Mouse (Mus musculus): ENCODE results near the gene Ilkap.

The Ilkap gene

DNA sequence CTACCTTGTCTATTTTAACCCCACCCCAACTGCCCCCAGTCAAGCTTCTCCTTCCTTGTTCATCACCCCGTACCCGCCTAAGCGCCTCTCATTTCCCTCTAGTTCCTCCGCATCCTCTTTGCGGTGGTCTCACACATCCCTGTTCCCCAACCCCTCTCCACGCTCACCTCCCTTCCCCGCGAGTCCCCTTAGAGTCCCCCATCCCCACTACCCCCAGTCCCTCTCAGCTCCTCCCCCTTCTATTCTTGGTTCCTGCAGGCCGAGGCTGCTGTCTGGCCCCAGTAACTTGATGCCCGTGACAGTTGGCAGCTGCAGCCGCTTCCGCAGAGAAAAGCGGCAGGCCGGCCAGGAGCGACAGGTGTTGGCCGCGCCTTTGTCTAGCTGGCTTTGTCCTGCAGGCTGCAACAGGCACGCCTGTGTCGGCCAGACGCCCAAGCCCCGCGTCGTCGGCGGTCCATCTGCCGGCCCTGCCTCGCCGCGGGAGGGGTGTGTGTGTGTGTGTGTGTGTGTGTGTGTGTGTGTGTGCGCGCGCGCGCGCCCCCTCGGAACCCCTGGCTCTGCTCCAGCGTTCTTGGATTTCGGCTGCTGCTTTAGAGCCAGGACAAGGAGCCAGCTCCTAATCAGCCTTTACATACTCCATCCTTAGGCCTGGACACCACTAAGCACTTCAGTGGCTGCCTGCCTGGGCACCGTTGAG is 15.4 kb upstream of the Ilkap start, which contains the start of gene Hes6:
Gene Hes6 (minus strand): TSS at position 141 of the 697 bp plus-strand sequence.
- no peak for DNase-seq (ENCODE audit: low read depth, low spot score)

DNA sequence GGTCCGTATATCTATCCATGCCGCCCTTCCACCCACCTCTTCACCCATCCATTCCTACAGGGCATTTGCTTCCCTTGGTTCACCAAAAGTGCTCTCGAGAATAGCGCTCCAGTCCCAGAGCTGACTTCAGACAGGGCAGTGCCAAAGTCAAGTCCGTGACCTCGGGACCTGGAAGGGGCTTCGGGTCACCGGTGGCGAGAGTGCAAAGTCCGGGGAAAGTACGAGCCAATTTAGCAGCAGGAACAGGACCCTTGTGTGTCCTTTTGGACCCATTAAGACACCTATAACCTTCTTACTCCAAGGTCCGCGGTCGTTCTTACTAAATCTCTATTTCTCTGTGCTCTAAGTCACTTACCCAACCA is 14.9 kb upstream of the Ilkap start:
- no peak for DNase-seq (ENCODE audit: low read depth, low spot score)

DNA sequence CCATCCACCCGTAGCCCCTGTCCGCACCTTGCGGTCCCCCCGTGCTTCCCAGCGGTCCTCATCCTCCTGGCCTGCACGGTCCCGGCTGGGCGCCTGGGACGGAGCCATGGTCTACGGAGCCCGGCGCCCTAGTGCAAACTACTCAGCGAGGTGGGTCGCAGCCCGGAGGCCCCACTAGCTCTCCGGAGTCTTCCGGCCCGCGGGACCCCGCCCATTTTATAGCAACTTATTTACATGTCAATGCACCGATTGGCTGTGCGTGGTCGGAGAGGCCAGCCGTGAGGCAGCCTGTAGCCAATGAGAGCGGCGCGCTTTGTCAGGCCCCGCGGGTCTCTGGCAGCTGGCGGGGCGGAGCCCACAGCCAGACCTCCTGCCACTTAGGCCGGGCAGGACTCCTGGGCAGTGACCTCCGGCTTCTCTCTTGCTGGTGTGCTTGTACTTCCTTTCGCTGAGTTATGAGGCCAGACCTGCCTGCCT is 14.5 kb upstream of the Ilkap start:
- peak; percentile 95 for DNase-seq (ENCODE audit: low read depth, low spot score)

DNA sequence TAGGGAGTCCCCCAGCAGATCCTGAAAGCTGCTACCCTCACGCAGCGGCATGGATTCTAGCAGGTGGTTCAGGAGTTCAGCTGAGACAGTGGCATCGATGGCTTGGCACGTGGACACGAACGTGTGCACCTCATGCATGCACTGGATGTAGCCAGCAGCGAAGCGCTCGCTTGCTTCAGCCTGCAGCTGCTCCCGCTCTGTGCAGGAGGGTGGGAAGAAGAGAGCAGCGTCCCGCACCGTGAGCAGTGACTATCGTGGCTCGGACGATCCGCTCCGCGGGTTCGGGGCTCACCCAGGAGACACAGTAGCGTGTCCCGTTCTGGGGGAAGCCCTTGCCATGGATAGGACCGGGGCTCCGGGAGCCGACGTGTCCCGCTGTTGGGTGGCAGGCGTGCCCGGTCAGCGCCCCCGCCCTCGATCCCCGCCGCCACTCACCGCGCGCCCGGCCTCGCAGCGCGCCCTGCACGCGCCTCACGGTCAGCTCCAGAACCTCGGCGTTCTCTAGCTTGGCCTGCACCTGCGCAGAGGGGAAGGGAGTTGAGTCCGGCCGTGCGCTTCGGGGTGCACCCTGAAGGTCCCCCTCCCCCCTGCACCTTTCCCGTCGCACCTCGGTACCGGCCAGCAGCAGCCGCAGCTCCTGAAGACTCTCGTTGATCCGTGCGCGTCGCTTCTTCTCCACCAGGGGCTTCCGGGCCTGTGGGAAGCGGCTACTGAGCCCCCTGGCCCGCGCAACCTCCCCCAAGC is 13.8 kb upstream of the Ilkap start:
- no peak for DNase-seq (ENCODE audit: low read depth, low spot score)

DNA sequence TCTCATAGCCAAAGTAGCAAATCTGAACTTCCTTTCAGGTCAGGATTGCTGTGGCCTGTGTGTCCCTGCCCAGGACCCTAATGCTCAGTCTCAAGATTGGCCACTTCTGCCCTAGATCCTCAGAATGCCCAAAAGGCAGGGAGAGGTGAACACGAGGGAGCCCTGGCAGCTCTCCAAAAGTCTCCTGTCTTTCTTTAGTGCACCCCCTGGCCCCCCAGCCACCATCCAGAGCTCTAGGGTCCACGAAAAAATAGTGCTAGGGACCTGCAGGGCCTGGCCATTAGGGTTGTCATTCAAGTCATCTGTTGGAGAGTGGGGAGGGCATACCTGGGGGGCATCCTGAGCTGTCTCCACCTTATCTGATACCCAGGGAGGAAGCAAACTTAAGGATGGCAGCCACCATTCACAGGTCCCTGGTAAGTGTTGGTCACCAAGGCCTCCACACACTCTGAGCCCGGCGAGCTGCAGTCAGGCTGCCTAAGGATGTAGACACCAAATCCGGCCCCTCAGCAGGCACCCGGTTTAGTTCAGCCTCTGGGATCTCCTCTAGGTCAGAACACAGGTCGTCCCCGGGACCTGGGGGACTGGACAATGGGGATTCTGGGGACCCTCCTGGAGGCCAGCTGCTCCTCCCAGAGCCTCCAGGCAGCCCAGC is 13.1 kb upstream of the Ilkap start:
- no peak for DNase-seq (ENCODE audit: low read depth, low spot score)

DNA sequence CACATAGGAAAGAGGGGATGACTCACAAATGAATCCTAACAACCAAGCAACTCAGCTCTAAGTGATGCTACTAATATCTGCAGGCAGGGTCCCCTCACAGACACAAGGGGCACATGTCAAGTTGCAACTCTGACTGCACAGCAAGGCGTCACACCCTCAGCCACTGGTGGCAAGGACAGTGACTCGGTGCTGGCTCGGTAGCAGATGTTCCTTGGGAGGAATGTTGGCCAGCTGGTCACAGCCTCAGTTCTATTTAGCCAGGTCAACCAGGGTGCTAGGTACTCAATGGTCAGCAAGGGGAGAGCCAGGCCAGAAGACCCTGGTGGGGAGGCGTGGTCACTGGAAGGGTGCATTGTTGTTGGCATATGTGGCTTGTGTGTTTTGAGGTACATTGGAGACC is 9.2 kb upstream of the Ilkap start:
- DNase-seq (ENCODE audit: low read depth, low spot score) = no peak

DNA sequence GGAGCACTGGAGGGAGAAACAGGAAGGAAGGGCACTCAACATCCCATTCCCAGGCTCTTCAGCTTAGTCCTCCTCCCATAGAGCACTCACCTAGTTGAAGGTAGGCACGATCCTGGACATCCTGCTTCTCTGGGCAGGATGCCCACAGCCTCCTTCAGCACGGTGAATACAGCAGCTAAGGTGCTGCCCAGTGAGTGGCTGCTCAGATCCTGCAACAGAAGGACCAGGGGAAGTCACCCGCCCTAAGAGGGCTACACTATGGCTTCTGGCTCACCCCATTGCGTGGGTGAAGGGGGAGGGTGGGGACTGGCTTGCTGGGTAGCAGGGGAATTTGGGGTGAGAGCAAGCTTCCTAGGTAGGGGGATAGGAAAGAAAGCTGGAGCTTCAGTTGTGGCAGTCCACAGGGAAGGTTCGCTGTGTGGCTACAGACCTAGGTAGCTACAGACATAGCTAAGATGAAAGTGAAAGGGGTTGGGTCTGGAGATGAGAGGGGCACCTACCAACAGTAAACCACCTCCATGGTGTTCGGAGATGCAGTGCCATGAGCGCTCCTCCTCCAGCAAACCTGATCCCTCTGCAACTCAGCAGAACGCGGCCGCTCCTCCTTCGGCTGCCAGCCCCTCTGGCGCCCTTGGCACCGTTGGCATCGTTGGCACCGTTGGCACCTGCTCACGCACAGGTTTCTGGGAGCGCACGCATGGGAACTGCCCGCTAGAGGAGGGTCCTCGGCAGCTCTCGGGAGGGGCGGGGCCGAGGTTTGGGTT is 7.0 kb upstream of the Ilkap start:
- no peak for DNase-seq (ENCODE audit: low read depth, low spot score)

DNA sequence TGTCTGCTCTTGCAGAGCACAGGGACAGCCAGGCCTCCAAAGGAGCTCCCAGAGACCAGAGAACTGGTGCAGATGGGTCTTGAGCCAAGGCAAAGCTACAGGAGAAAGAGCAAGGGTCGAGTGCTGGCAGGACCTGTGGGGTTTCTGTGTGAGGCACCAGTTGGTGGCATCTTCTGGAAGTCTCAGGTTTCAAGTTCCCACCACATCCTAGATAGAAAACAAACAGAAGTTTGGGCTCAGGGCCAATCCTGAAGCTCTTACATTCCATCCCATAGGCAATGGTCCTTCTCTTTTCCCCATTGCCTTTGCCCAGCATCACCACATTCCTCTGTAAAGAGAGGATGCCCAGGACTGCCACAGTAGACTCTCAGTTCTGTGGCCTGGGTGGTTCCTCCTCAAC is 6.4 kb upstream of the Ilkap start:
- peak; percentile 69 for DNase-seq (ENCODE audit: low read depth, low spot score)

DNA sequence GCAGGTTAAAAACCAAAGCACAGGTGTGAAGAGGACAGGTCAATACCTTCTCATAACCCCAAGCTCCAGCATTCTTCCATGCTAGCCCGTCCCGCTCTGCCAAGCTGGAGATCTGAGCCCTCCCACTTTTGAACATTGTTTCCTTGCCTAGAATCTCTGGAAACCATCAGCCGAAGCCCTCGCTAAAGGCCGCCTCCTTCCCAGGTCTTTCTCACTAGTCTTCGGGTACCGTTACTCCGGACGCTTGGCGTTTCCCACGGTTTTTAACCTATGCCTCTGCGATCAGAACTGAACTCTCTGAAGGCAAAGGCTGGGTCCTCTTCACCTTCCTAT is 722 bp downstream of the Ilkap start:
- peak; percentile 40 for DNase-seq (ENCODE audit: low read depth, low spot score)

DNA sequence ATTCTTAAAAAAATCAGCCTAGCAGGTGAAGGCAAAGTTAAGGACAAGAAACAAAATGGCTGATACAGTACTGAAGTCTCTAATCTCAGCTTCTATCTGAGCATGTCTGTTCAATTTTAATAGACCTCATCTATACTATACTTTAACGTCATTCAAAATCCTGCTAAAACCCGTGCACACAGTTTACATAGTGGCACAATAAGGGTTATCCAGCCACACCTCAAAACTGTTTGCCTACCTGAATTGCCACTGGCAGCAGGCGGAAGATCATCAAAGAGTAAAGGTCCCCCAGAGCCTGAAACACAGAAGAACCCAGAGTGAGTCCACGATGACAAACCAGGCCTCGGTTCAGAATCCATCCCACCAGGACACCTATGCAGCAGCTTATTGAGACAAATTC is 8.2 kb downstream of the Ilkap start:
- no peak for DNase-seq (ENCODE audit: low read depth, low spot score)

DNA sequence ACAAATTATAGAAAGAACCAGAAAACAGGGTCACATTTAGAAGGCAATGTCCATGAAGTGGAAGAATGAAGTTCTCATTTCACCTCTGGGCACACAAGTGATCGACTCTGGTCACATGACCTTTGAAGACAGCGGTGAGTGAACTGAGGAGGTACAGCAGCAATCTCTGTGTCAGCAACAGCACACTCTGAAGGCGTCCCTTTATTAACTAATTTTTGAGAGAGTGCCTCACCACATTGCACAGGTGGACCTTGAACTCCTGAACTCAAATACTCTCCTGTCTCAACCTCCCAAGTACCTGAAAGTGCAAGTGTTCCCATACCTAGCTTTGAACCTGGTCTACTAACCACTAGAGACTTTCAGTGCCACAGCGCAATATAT is 17.5 kb downstream of the Ilkap start:
- DNase-seq (ENCODE audit: low read depth, low spot score) = no peak

DNA sequence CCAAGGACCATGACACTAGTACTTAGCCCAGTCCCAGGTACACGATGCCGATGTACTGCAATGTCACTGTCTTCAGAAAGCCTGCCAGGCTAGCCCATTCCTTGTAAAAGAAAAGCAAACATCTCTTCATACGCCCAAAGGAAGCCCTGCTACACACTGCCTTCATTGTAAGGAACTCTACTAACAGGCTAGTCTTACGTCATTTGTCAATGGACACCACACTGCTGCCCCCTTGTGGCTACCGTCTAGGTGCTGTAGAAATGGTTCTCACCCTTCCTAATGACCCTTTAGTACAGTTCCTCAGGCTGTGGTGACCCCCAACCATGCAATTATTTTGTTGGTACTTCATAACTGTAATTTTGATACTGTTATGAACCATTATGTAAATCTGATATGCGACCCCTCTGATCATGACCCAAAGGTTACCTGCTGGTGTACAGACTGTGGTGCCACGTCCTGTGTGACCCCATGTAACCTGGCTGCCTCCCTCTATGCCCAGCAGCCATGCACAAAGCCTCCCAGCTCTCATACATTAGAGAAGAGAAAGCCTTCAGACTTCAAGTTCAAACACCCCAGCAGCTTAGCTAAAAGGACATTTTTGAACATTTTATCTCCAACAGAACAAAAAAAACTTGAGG is 18.0 kb downstream of the Ilkap start:
- peak; percentile 93 for DNase-seq (ENCODE audit: low read depth, low spot score)

DNA sequence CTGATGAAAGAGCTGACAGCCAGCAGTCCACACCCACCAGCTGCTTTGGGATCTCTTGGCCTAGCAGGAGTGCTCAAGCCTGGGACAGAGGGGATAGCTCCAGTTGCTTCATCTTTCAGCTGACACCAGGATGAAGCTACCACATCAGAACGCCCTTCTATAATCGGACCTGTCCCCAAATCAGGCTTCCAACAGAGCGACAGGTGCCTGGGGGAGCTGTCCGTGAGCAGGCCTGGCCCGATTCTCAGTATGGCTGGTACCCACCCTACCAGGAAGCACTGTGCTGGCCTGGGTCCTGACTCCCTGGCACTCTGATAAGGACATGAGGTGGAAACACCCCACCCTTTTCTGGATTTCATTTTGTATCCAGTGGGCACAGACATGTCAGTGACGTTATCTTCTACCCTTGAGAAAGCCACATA is 25.2 kb downstream of the Ilkap start:
- no peak for DNase-seq (ENCODE audit: low read depth, low spot score)

DNA sequence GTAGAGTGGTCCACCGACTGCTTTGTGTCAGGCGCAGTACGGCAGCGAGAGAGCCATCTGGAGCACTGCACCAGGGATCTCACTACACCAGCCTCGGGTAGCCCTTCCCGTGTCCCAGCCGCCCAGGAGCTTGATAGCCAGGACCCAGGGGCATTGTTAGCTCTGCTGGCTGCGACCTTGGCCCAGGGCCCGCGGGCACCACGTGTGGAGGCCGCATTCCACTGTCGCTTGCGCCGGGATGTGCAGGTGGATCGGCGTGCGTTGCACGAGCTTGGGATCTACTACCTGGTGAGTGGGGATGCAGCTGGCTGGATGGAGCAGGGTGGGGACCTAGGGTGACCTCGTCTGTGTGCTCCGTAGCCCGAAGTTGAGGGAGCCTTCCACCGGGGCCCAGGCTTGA is 28.6 kb downstream of the Ilkap start:
- no peak for DNase-seq (ENCODE audit: low read depth, low spot score)

DNA sequence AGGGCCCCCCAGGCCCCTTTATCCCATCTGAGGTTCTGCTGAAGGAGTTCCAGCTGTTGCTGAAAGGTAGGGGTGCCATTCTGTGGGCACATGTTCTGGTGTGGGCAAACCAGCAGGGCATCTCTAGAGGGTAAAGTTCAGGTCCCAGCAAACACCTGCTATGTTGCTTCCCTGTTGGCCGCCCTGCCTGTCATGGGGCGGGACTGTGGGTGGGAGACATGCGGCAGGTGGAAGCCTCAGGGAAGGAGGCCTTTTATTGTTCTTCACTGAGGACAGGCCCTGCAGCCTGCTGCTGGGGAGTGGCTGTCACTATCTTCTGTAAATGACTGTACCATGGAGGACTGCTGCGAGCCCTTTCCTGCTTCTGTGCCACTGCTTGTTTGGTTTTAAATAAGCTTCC is 29.2 kb downstream of the Ilkap start:
- no peak for DNase-seq (ENCODE audit: low read depth, low spot score)

DNA sequence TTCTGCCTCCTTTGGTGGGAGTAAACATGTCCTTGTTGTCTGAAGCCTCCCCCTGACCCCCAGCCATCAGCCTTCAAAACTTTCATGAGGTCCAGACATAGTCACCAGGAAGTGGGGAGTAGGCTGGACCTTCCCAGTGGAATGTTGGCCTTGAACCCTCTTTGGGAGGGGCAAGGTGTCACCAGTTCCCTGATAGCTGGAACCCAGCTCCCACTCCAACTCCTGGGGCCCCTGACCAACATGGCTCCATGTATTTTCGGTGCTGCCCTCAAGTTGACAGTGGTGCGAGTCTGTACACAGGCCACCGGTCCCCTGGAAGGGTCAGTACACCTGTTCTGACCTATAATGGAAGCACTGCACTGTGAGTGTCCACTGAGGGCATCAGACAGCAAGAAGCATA is 31.3 kb downstream of the Ilkap start:
- no peak for DNase-seq (ENCODE audit: low read depth, low spot score)

DNA sequence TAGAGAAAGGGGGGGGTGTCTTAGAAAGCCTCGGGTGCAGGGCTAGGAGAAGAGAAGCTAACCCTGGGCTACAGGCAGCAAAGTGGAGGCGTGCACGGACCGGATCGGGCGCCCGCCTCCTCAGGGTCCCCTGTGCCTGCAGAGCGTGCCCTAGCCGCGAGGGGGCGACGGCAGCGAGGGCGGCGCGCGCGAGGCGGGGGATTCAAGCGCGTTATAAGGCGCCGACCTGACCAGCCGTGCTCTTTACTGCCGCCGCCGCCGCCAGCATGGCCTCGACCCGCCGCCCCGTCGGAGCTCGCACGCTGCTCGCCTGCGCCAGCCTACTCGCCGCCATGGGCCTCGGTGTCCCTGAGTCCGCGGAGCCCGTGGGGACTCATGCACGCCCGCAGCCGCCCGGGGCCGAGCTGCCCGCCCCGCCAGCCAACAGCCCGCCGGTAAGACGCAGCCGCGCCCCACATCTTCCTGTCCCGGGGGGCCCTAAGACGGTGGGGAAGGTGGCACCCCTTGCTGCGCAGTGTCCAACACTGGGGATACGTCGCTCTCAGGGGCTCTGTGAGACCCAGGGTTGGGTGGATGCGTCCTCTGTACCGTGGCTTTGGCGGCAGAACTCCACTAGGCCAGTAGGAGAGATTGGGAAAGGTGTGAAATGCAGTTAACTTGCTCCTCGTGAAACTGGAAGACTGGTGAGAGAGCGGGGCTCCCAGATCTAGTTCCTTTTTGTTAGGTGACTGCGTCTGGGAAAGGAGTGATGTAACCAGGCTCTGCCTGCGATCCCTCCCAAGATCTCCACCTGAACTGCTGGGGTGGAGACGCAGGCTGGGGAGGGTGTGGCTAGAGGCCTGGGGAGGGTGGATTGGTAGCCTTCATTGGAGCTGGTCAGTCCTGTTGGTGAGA is 32.2 kb downstream of the Ilkap start, which contains the start of gene Erfe:
Gene Erfe (plus strand): TSS at position 216 of the 894 bp plus-strand sequence.
- no peak for DNase-seq (ENCODE audit: low read depth, low spot score)

DNA sequence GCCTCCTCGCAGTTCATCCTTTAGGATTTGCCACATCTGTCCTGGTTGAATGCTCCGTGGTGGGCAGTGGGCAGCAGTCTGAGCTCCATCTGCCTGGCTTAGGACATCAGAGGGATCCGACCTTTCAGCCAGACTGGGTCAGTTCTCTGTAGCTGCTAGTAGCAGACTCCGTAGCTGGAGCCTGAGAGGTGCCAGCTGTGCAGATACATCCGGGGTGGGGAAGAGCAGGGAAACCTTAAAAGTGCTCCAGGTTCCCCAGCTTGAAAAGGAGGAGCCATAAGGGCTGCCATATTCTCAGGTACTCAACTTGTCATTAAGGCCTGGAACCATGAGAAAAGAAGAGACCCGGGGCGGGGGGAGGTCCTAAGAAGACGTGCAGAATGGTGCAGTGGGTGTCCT is 32.8 kb downstream of the Ilkap start:
- no peak for DNase-seq (ENCODE audit: low read depth, low spot score)

DNA sequence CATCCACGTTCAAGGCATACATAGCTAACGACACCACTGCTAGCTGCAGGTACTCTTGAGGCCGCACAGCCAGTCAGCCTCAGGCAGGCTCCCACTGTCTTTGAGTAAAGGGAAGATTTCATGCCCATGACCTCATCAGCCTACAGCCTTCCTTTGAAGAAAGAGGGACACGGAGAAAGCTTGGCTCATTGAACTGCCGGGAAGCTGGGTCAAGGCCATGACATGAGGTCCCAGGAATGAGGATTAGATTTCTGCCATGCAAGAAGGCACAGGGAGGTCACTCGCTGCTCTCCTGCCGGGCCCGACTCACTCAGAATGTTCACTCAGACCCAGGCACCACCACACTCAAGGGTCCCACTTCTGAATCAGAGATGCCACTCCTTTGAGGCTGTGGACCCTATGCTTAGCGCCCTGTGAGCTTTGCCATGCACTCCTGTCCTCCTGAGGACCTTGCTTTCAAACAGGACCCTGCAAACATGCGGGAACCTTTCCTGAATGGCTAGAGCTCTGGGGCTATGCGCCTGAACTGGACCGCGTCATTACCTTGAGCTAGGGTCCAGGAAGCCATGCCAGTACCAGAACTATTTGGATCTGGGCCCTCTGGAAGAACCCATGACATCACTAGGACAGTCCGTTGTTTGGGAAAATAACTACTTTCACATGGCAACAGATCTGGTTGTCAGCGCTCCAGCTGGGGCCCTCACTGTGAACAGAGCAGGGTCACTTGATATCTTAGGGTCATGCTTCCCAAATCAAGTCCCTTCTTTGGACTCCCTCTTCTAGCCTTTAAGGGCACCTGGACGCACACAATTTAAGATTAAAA is 33.6 kb downstream of the Ilkap start:
- no peak for DNase-seq (ENCODE audit: low read depth, low spot score)

DNA sequence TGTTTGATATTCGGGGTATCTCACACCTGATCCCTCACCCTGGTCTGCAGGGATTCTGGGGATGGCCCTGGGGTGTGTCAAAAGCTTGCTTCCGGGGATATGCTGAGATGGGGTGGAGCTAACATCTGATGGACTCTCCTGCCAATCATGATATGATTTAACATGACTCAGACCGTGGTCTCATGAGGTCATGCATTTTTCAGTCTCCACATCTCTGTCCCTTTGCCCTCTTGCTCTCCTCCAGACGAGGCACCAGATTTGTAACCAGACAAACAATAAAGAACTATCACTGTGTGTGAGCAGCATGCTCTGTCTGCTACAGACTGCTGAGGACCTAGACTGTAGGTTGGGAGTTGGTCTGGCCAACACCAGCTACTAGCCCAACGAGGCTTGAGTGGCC is 36.5 kb downstream of the Ilkap start:
- peak; percentile 86 for DNase-seq (ENCODE audit: low read depth, low spot score)
